Mouse (Mus musculus): ENCODE results near the gene Srrm3.

Srrm3 gene

DNA sequence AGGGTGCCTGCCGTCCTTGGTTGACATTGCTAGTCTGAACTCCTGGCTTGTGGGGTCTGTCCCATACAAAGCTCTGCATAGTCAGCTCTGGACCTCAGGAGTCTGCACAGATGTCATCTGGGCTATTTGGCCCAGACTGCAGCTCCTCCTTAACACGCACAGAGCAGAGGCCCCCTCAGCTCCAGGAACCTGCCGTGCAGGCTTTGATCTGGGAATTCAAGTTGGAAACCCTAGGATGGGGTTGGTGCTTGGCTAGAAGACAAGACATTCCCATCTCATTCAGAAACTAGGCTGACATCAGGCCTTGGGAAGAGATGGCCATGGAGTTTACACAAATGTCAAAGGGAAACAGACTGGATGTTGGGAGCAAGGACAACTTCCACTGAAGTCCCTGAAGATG lies 17.8 kb downstream of the Srrm3 start:
- no peak for DNase-seq

DNA sequence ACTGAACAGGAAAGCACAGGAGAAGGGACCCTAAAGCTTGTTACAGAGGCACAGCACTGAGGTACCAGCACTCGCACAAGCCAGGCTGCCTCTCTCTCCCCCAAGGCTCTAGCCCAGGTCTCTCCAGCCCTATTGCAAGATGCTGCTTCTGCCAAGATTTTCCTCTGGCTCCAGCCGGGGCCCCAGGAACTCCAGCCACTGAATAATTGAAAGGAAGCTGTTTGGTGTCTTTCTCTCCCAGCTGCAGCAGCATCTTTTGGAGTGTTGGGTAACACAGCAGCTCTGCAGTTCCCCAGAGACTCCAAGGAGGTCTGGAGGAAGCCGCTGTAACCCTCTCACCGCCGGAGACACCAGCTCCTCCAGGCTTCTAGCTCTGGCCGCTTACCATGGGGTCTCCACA lies 19.5 kb downstream of the Srrm3 start:
- no peak for DNase-seq

DNA sequence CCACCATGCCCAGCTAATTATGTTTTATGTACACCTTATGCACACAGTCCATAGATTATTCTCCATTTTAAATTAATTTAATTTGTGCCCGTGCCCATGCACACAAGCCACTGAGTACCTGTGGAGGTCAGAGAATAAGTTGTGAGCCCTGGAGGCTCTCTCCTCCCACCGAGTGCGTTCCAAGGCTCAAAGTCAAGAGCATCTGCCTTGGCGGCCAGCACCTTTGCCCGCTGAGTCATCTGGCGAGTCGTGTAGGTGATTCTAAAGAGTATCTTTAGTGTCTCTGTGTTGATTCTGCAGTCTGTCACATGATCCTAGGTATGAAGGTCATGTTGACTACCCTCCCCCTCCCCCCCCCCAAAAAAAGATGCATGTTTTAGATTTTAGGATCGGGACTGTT lies 22.7 kb downstream of the Srrm3 start:
- DNase-seq: no peak

DNA sequence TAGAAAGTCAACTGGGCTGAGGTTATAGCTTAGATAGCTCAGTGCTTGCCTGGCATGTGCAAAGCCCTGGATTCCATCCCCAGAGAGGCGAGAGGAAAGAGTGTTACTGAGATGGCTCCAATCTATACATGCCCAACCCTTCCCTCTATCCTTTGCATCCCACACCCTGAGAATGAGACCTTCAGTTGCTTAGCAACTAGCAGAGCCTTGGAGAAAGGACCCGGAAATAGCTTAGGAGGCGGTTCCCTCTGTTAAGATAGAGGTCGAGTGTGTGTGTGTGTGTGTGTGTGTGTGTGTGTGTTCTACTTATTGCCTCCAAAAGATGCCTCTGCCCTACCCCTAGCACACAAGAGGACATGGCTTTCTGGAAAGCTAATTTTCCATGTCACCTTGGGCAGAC lies 26.0 kb downstream of the Srrm3 start:
- DNase-seq: no peak

DNA sequence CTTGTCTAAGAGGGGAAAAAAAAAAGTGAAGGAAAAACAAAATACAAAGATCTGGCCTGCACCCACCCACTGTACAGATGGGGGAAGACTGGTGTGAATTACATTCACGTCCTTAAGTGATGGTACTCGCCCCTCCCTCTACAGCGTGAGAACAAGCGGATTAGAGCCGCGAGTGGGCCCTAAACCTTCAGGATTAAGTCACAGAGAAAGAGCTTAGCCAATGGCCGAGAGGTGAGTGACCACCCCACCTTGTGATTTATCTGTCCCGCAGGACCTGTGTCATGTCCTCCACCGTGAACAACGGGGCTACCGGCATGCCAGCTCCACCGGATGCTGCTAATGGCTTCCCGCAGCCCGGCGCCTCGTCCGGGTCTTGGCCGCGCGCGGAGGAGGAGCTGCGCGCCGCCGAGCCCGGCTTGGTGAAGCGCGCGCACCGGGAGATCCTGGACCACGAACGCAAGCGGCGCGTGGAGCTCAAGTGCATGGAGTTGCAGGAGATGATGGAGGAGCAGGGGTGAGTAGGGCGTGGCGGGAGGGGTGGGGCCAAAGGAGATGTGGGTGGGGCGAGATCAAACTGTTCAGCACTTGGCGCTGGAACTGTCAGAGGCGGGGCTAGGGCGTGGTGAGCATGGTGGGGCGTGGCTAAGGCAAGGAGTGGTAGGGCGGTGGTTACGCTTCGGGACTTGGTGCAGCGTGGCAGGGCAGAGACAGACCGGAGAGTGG lies 28.2 kb downstream of the Srrm3 start:
- DNase-seq: peak; percentile 78 to 85

DNA sequence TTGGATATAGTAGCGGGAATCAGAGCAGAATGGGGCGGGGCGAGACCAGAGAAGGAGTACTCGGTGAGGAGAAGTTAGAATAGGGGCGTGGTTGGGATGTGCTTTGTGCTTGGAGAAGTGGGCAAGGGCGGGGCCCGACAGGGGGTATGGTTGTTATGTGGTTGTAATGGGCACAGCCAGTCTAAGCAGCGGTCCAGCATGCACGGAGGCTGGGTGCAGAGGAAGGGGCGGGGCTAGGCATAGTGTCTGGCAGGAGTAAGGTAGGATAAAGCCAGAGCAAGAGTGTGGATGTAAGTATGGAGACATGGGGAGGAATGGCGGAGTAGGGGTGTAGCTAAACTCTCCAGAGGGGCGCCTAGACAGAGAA lies 28.8 kb downstream of the Srrm3 start:
- no peak for DNase-seq

DNA sequence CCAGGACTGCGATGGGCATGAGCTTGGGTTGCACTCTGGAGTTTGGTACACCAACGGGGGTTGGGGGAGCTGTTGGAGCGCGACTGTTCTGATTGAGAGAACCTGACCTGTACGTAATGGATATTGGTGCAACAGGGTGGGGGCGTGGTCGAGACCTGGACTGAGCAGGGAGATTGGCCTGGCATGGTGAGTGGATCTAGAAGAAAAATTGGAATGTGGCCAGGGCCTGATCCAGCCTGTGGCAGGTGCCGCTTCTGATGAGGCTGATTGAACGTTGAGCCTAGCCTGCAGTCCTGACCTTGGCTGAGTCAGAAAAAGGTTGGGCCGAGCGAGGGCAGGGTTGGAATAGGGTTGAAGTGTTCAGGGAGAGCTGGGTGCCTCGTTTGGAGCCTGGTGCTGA lies 29.3 kb downstream of the Srrm3 start:
- DNase-seq: peak; percentile 53

DNA sequence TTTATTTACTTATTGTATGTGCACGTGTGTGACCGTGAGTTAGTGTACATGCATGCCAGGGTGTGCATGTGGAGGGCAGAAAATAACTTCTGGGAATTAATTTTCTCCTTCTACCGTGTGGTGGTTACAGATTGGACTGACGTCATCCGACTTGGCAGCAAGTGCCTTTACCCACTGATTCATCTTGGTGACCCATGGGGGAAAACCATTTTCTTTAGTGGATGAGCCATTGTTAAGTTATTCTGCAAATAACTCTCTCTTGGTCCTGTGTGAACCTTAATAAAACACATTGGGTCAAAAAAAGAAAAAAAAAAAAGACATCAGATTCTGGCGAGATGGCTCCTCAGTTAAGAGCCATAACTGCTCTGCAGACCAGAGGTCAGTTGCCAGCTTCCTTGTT lies 35.0 kb downstream of the Srrm3 start:
- DNase-seq: peak; percentile 33 to 43

DNA sequence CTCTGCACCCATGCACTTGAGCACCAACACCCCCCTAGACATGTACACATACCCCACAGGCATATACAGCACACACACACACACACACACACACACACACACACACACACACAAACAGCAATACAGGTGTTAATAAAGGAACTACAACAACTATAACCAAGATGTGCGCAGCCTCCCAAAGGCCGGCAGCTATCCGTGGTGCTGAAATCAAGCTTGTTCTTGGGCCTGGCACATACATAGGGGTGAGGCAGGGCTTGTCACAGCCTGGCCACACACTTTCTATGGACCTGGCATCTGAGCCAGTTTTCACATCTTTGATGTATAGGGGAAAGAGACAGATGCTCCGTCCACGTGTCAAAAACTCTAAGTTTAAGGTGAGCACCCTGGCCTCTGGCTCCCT lies 36.7 kb downstream of the Srrm3 start:
- DNase-seq: no peak

DNA sequence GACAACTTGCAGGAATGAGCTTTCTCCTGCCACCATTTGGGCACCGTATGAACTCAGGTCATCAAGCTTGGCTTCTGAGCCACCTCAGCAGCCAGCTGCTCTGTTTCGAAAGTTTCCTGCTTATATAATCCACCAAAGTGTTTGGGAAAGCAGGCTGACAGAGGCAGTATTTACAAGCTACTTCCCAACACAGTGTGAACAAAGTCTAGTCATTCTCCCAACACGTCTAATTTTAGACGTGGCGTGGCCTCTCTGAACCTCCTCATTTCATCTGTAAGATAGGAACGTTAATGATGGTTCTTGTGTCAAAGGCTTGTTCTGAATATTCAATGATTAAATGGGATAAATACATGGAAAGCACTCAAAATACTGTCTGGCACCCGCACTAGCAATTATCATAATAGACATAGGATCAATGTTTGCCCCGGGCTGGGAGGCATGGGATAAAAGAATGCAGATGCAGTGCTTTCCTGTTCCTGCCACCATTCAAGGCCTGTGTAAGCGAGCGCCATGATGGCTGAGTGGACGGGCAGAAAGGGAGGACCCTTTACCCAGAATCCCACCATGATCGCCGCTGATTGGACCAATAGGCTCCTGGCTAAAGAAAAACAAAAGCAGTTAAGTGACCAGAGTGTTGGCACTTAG lies 39.1 kb downstream of the Srrm3 start:
- DNase-seq: no peak

DNA sequence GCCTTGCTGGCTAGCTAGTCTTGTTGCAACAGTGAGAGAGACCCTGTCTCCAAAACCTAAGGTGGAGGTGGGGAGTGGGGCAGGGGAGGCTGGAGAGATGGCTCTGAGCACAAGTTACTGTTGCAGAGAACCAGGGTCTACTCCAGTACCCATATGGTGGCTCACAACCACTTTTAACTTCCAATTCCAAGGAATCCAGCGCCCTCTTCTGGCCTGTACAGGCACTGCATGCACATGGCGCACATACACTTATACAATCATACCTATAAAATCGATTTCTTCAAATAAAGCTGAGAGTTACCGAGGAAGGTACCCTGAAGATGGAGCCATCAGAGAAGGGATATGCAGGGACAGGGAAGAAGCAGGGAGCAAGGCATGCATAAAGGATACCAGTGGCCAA lies 40.8 kb downstream of the Srrm3 start:
- no peak for DNase-seq

DNA sequence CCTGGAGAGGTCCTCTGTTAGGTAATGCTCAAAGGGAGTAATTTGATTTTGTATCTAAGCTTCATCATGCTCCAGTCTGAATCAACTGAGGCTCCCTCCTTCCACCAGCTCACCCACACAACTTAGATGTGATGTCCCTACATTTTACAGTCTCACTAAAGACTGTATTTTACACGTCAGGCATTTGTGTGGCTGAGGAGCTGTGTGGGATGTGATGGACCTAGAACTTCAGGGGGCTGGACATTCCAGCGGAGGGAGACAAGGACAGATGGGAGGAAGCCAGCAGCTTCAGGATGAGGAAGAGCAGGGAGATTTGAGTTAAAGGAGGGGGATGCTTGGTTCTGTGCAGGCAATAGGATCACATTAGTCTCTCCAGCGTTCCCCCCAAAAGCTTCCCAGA lies 41.2 kb downstream of the Srrm3 start:
- DNase-seq: no peak

DNA sequence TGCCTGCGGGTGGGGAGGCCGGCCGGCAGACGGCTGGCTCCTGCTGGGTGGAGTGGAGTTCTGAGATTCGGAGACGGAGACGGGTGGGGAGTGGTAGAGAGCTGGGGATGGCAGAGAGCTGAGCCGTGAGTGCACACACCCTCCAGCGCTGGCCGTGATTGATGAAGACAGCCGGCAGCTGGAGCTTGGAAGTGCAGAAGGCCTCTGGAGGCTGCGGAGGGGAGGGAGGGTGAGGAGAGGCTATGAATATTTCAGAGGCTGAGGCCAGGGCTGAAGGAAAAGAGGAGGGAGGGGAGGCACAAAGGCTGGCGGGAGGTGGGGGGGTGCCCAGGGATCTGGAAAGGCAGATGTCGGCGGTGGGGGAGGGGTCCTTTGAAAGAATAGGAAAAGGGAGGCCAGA lies 44.3 kb downstream of the Srrm3 start:
- DNase-seq: peak in 1 of 2 experiments; percentile 27

DNA sequence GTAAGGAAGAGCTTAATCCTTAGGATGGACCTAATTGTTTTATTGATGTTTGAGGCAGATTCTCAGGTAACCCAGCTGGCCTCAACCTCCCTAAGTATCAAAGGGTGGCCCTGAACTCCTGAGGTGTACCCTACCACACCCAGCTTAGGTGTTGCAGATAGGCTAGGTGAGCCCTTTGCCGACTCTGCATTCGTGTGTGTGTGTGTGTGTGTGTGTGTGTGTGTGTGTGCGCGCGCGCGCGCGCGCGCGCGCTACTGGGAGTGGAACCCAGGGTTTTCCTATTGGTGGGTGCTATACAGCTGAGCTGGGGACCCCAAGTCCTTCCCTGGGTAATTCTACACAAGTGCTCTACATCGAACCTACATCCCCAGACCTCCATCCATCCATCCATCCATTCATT lies 44.8 kb downstream of the Srrm3 start:
- DNase-seq: no peak

DNA sequence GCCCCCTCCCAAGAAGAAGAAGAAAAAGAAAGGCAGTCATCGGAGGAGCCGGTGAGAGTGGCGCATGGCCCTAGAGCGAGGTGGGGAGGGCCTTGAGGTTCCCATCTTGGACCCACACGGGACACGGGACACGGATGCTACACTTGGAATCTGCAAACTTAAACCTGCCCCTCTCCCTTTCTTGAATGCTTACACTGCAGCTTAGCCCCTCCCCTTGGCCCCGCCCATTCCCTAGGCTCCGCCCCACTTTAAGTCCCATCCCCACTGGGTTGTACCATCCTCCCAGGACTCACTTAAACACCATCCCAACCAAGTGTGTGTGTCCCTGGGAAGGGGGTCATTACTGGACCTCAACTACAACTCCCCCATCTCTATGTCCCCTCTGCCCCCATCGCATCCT lies 45.7 kb downstream of the Srrm3 start:
- no peak for DNase-seq

DNA sequence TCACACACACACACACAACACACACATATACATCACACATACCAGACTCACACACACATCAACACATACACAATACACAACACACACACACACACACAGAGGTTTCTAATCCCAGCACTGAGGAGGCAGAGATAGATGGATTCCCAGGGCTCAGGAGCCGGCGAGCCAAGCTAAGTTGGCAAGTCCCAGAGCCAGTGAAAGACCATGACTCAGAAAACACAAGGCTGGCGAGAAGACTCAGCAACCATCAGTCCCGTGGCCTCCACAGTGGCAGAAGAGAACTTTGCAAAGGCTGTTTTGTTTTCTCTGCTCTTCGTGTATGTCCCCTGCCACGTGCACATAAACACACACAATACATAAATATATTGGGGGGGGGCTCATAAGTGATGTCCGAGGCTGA lies 47.0 kb downstream of the Srrm3 start:
- no peak for DNase-seq

DNA sequence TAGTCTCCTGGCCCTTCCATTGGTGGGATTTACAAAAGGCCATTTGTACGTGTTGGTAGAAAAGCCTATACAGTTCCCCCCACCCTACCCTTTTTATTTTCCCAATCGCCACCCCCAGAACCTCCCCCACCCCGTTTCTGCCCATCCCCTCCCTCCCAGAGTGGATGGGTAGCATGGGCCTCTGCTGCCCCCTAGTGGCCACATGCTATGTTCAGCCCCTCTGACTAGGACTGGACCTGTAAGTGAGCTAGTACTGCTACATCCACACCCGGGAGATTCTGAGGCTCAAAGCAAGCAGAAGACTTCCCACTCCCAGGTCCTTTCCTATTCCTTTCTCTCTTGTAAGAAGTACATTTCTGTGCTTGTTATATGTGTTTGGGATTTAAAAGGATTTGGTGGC lies 48.5 kb downstream of the Srrm3 start:
- DNase-seq: peak; percentile 81 to 90

DNA sequence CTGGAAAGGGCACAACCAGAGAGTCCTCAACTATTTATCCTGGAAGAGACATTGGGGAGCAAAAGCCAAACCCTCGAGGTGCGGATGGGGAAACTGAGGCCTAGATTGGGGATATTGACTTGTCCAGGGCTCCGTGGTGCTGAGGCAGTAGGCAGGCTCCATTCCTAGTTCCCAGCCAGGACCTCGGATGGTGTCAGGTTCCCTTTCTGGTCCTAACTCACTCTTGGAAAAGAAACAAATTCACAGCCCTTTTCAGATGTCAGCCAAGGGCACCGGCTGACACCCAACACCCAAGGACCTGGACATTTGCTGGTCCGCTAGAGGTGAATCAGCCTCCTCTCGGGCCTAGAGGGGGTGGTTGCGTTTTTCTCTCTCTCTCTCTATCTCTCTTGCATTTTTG lies 60.0 kb downstream of the Srrm3 start:
- no peak for DNase-seq

DNA sequence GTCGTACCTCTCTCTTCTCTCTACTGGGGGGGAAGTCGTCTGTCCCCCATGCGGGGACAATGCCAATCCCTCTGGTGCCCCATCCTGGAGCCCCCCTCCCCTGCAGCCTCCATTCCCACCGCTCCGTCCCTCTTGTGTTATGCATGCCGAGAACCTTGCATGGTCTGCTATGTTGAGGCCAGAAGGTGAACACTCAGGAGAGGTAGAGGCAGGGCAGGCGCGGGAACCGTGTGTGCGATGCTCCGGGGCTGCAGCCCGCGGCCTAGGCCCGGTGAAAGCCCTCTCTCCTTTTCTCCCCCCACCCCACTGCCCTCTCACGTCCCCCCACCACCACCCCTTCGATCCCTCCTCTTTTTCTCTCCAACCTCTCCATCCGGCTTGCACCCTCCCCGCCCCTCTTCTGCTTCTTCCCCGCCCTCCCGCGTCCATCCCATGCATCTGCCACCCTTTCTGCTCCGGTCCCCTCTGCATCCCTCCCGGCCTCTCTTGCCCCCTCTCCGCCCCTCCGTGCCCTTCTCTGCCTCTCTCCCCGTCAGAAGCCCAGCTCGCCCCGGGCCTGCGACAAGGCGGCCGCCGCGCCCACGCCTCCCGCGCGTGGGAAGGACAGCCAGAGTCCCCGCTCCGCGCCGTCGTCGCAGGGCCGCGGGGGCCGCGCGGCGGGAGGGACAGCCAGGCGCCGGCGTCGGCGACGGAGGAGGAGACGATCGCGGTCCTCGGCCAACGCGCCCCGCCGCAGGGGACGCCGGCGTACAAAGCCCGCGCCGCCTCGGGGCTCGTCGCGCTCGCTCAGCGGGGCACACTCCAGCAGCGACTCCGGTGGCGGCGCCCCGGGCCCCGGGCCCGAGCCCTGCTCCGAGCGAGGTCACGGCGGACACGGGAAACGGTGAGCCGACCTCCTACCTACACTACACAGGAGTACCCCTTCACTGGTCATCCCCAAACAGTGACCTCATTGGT lies 61.2 kb downstream of the Srrm3 start:
- peak in 1 of 2 experiments; percentile 43 for DNase-seq

DNA sequence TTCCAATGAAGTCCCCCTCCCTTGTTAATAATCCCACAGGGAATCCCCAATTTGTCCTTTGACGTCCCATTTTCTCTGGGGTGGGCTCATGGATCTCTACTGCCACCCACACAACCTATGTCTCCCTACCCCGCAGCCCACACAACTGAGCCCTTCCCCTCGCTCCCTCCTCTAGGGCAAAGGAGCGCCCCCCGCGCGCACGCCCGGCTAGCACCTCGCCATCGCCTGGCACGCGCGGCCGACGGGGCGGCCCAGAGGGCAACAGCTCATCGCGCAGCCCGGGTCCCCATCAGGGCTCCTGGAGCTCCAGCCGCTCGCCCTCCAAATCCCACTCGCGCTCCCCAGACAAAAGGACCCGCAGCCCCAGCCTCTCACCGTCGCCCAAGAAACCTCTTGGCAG lies 62.0 kb downstream of the Srrm3 start:
- DNase-seq: no peak

DNA sequence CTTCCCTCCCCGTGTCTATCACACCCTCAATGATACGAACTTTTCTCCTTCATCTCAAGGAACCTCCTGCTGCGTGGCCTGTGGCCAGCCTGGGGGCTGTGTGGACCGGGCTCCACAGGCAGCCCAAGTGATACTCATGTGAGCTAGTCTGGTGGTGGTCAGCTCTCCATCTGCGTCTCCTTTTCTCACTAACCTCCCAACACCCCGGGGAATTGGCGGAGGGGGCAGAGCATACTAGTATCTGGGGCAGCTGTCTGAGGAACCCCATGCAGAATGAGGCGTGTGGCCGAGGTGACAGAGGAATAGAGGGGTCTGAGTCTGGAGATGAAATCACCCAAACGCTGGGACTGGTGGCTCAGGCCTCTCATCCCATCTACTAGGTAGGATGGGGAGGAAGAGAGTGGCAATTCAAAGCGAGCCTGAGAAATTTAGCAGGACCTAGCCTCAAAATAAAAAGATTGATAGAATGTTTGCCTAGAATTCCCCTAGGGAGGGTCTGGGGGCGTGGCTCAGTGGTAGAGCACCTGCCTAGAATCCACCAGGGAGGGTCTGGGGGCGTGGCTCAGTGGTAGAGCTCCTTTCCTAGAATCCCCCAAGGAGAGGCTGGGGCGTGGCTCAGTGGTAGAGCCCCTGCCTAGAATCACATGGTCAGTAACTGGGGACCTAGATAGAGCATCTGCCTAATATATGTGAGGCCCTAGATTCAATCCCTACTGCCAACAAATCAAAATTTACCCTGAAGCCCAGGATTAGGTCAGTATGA lies 63.2 kb downstream of the Srrm3 start:
- no peak for DNase-seq

DNA sequence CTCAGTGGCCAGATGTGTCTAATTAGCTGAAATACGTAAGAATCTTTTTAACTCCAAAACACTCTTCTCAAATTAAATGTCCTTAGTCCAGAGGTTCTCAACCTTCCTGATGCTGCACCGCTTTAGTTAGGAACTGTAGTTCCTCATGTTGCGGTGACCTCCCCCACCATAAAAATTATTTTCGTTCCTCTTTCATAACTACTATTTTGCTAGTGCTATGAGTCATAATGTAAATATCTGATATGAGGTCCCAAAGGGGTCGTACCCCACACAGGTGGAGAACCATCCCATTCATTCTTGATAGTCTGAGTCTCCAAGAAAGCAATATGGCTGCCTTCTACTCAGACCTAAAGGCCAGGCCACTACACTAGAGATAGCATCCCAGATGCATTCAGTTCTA lies 63.8 kb downstream of the Srrm3 start:
- no peak for DNase-seq

DNA sequence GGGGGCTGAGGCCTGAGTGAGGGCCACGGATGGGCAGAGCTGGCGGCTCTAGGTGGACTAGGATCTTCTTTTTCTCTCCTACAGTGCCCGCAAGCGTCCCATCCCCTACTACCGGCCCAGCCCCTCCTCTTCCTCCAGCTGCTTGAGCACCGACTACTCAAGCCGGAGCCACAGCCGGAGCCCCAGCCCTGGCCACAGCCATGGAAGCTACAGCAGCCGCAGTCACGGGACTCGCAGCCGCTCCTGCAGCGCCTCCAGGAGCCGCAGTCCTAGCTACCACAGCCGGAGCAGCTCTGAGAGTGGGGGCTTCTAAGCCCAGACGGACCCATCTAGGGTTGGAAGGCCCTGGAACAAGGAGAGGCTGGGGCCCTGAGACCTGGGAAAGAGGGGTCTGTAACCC lies 66.3 kb downstream of the Srrm3 start:
- DNase-seq: no peak

Measured in cerebellum, adult 18-20 months (tissue).